In the genomic region with DNA sequence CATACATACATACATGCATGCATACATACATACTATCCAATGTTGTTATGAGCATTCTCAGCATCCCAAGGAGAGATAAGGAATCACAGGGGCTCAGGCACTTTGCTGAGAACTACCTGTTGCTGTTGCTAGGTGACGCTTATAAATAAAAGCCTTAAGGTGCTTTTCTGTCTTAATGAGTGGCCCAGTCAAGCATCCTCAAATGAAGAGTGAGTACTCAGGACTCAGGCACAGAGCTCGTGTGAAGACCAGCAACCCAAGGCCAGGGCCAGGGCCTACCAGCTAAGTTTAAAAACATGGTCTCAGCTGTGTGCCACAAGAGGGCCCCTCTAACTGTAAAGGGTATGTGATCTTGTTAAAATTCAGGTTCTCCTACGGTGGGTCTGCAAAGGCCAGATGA, we compare ENCODE assay signal across 26 mouse cellular contexts. TPM values are rescaled to one million over a fixed set of nuclear protein-coding genes. Genes with fewer than 3 reads are reported as not detected.
A peak's percentile ranks its signal among the peaks of the same experiment; 100 is the strongest.
DNase-seq lines count a peak whose midpoint lies in the region; ATAC-seq lines count a peak whose summit lies in the region.
"Had no signal": no experiment of that assay in that cellular context is flagged by ENCODE, and none has a peak within 500 bp of the region (broad histone marks: within the 10 kb centered on the region; RNA-seq: fewer than 3 reads in every experiment).

No protein-coding gene starts in this region.

- peak; percentile 34 for DNase-seq in cerebellum, adult 9-10 months
- no peak for DNase-seq in cerebellum, adult 11-12 months
- peak; percentile 44 to 66 for DNase-seq in lung, adult 18-20 months
- DNase-seq in lung, postnatal 10 days, result no peak
- no peak for DNase-seq in frontal cortex, postnatal 36 days (ENCODE audit: low spot score in 2 of 2)
- DNase-seq: adrenal gland, postnatal 10 days; adrenal gland, postnatal 36 days; B cell, adult 2 months; cerebellum, postnatal 10 days; gastrocnemius, adult 2 months; gastrocnemius, postnatal 14 days; heart, postnatal 10 days; heart, postnatal 36 days had no signal

- ATAC-seq in megakaryocyte, adult 5-6 weeks (ENCODE audit: poor library complexity, severe bottlenecking), result no peak
- ATAC-seq: forebrain, embryonic 13.5 days; forebrain, embryonic 16.5 days; hindbrain, embryonic 16.5 days; Patski had no signal

- H3K27me3 ChIP-seq in megakaryocyte, embryonic 14.5 days (replicated peaks), result no peaks in the 10 kb centered on the region
- H3K27me3 ChIP-seq: CH12.LX; forebrain, embryonic 13.5 days; heart, embryonic 12.5 days; heart, embryonic 15.5 days; hindbrain, embryonic 13.5 days; Patski had no signal

- peak overlapping the region; percentile 80 for H3K4me3 ChIP-seq in megakaryocyte, embryonic 14.5 days (replicated peaks)
- H3K4me3 ChIP-seq: forebrain, embryonic 10.5 days; forebrain, embryonic 13.5 days; gastrocnemius, adult 2 months; heart, embryonic 12.5 days; heart, embryonic 15.5 days; hindbrain, embryonic 10.5 days; hindbrain, embryonic 13.5 days had no signal

- peaks cover 34% of the 10 kb centered on the region for H3K36me3 ChIP-seq in megakaryocyte, embryonic 14.5 days (replicated peaks; ENCODE audit: low read length)
- H3K36me3 ChIP-seq: G1E; heart, embryonic 15.5 days; hindbrain, embryonic 13.5 days had no signal

- H3K4me1 ChIP-seq in megakaryocyte, embryonic 14.5 days, result peaks cover 95% of the 10 kb centered on the region

- no peaks in the 10 kb centered on the region for H3K9me3 ChIP-seq in megakaryocyte, embryonic 14.5 days
- H3K9me3 ChIP-seq: forebrain, embryonic 10.5 days; forebrain, embryonic 13.5 days; G1E; heart, embryonic 12.5 days; heart, embryonic 15.5 days; hindbrain, embryonic 10.5 days; hindbrain, embryonic 13.5 days had no signal

RNA-seq across cellular contexts. Expression of gene Cnksr3, which starts 6.5 kb away (rescaled TPM):
- 10.9 and 14.8 TPM in 2 replicates for polyA plus RNA-seq in megakaryocyte, embryonic 14.5 days (2012; ENCODE audit: insufficient read depth, low replicate concordance)
- 5.6 and 7.9 TPM in 2 replicates for total RNA-seq in megakaryocyte, adult 5-6 weeks (2015)
- 3.6 and 3.7 TPM in 2 replicates for total RNA-seq in megakaryocyte, adult 5-6 weeks (2017)
- total RNA-seq: G1E had no signal
- polyA plus RNA-seq: G1E had no signal

Comparison
In these comparisons a context has a peak if more than half of its experiments do, and no peak if none do; other contexts are left out.
1. DNase-seq: peak in cerebellum, adult 9-10 months (single experiment) and lung, adult 18-20 months (2 of 2); none in cerebellum, adult 11-12 months (single experiment), lung, postnatal 10 days (single experiment) and frontal cortex, postnatal 36 days (0 of 2).